Mouse (Mus musculus) bone marrow, adult 2 months (tissue): ENCODE measurements around the gene Tgif1.

ENCODE experiments used
- CTCF ChIP-seq: fragments of 200-500 bp; IDR thresholded peaks from 2 replicates; pipeline ENCODE4 v1.5.1; 2011; ENCODE audit warnings: low read length, control low read depth; ENCODE audit not compliant: control insufficient read depth, insufficient read depth
- POLR2A ChIP-seq: fragments of 200-500 bp; IDR thresholded peaks from 2 replicates; pipeline ENCODE4 v1.6.1; 2011; ENCODE audit warnings: low read depth, mild to moderate bottlenecking, control low read depth, low read length, borderline replicate concordance; ENCODE audit not compliant: control insufficient read depth

DNA sequence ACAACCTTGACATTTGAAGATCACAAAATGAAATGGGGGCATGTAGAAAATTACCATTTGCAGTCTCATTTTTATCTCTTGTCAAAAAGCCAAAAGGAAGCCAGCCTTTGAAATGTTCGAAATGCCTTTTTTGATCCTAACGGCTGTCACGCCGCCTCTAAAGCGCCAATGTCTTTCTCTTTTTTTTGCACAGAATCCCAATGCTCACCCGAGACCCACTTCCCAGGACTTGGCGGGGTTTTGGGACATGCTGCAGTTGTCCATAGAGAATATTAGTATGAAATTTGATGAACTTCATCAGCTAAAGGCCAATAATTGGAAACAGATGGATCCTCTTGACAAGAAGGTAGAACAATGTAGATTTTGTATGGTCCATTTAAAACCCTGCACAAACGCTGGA, 38.3 kb downstream of the Tgif1 start:
- no peak for TF ChIP-seq CTCF
- no peak for TF ChIP-seq POLR2A
